Mouse (Mus musculus): ENCODE data around the gene Rgs7.

Gene Rgs7

DNA sequence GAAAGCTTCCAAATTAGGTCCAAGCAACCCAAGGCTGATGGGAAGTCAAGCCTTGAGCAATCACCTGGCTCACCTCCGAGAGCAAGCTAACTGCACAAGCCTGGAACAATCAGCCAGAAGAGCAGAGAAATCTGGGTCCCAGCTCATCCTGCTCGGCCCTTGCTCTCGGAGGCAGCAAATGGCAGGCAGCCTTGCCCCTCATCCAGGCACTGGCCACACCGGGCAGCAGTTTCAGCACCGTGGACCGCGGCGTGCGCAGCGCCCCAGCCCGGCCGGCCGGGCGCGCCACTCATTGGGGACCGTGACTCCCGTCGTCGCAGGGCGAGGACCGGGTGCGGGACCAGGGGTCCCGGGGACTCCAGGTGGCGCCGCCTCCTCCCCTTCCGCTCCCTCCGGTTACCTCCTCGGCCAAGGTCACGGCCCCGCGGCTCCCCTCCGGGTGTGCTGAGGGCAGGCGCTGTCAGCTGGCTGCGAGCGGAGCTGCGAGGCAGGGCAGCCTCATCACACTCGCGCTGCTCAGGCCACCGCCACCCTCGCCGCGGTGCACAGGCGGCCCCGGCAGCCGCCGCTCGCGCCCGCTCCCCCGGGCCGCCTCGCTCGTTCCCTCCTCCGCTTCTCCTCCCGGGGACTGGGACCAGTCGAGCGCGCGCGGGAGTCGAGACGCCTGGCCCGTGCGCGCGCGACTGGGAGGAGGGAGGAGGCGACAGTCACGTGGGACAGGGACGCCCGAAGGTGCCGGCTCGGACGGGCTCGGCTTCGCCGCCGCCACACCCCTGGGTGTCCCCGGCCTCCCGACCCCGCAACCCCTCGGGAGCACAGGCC, at the start of gene Rgs7:
Gene Rgs7 (minus strand): TSS at position 640 of the 822 bp plus-strand sequence.
- DNase-seq (ENCODE audit: low spot score): no peak

DNA sequence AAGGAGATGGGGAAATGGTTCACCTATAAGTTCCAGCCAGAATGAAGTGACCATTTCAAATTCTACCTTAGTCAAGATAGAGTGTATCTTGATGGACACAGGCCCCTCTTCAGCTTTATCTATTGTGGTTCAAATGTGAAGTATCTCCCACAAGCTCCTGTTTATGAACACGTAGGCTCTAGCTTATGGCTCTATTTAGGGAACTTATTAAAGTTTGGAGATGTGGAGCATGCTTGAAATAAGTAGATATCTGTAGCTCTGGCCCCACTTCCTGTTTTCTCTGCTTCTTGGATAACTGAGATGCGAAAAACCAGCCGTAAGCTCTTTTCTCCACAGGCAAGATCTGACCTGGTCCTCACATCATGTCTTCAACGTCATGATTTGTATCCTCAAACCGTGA, 48.4 kb upstream of the Rgs7 start:
- no peak for DNase-seq (ENCODE audit: low spot score)

DNA sequence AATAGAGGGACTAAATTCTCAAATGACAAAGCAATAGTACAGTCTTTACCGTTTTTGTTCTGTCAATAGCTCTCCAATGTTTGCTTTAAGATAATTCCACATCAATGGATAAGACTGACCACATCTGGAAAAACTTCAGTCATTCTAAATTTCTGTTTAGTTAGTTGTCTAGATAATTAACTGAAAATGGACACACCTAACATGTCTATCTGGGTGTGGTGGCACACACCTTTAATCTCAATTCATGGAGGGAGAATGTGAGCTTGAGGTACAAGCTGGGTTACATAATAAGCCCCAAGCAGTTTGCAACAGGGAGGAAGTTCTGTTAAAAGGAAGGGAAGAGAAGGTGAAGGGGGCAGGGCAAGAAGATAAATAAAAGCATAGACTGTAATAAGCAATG, 45.0 kb upstream of the Rgs7 start:
- no peak for DNase-seq (ENCODE audit: low spot score)

DNA sequence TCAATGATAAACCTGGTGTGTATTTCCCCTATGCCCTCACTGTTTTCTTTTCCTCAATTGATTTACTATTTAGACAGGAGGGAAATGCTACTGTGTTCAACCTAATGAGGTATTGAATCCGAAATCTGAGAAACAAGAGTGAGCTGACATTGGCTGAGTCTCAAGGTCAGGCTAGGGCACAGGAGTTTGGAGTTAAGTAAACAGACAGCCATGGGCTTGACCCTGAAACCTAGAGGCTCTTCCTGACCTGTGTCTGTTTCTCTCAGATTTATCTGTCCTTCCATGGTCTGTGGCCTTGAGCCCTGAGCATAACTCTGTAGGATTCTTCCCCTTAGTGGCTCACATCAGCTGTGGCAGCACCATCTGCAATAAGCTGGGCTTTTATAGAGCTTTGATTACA, 37.6 kb upstream of the Rgs7 start:
- DNase-seq (ENCODE audit: low spot score): no peak

DNA sequence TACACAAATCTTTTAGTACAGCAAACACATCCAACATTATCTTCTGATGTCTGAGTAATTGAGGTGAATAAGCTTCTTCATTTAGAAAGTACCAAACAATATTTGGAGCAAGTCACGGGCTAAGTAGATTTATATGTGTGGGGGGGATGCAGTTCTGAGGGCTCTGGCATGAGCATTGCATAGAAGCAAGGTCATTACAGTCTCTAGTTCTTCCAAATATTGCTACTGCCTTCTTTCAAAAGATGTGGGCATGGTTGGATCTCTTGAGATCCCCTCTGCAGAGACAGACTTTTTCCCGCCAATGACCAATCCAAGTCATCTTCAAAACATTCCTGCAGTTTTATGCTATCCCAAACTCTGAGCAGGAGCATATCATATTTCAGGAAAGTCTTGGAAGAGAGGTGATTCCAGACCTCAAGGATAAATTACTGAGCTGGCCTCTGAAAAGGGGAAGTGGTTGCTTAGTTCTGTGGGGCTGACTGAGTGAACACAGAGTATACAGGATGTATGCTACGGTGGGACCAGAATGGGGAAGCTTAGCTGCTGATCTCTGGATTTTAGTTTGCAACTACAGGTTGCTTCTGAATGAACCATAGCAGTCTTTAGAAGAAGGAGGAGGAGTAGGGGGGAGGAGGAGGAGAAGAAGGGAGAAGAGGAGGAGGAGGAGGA, 32.5 kb upstream of the Rgs7 start:
- DNase-seq (ENCODE audit: low spot score): no peak

DNA sequence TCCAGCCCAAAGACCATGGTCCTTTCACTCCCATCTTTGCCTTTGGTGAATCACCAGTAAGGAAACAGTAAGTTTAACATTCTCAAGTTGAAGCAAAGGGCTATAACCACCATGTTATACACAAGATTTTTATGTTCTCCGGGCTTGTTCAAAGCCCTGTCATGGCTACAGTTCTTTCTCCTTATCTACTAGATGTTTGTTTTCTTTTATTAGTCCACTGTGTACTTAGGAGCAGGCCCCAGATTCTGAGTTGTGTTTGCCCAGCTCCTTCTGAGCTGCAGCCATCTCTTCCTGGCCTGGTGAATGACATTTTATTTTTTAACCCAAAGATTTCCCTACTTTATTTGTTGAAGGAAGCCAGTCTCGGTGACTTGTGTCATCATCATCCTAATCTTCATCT, 31.3 kb upstream of the Rgs7 start:
- no peak for DNase-seq (ENCODE audit: low spot score)

DNA sequence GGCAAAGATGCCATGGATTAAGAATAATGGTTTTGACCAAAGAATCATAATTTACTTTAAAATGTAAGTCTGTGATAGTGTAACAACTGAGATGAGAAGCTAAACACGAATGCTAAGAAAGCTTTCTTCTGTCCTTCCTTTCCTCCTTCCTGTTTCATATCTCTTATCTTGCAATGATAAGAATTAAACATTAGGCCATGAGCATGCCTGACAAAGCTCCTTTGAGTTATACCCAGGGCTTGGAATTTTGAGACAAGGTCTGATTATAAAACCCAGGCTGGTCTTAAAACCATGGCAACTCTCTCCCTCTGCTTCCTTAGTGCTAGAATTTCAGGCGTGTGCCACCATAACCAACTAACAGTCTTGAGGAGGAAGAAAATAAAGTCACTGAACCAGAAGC, 22.2 kb upstream of the Rgs7 start:
- no peak for DNase-seq (ENCODE audit: low spot score)

DNA sequence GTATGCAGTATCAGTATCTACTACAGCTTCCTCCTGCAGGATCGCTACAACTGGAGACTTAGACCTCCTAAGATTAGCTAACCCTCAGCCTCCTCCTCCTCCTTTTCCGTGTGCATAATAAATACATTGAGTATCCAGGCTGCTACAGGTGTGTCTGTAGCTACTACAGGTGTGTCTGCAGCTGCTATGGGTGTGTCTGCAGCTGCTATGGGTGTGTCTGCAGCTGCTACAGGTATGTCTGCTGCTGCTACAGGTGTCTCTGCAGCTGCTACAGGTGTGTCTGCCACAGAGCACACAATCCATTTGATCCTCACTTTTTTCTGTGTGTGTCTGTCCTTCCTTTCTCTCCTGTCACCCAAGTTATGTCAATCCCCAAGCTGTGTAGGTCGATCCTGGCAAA, 19.9 kb upstream of the Rgs7 start:
- no peak for DNase-seq (ENCODE audit: low spot score)

DNA sequence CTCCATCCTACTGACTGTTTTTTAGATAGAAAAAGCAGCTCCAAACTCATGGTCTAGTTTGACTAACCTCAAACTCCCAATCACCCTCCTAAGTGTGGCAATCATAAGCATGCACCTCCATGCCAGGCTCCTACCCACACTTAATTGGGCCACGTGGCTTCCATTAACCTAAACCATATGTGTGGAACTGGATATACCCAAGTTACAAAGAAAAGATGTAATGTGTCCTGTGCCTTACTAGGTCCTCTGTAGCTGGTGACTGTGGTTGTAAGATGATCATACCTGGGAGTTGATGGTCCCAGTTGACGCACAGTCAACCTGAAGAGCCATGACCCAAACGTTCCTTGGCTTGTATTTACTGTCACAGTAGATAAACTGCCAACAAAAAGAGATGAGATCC, 17.7 kb upstream of the Rgs7 start:
- DNase-seq (ENCODE audit: low spot score): no peak

DNA sequence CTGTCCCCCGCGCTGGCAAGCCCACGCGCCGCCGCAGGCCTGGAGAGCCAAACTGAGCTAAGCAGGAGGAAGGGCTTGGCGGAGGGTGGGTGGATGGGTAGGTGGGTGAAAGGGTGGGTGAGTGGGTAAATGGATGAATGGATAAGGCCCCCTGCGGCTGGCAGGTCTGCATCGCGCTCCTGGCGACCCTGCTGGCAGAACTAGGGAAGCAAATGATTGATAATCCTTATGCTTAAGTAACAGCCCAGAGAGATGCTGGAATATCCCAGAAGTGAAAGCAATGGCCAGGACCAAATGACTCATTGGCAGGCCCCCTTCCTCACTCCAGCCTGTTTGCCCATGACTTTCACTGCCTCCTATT, 363 bp upstream of the Rgs7 start:
- DNase-seq (ENCODE audit: low spot score): no peak

DNA sequence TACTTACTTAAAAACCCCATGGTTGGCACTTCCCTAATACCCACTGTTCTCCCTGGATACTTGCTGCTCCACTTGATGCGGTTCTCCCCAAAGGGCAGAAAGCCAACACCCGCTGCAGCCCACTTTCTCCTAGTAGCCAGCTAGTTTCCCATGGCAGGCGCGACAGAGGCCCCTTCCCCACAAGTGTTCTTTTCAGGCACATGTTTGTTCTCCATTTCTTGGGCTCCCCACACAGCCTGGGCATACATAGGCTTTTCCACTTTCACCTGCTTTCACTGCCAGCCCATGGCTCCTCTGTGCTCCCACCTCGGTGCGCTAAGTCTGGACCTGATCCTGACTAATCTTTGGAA, 814 bp downstream of the Rgs7 start:
- DNase-seq (ENCODE audit: low spot score): no peak

DNA sequence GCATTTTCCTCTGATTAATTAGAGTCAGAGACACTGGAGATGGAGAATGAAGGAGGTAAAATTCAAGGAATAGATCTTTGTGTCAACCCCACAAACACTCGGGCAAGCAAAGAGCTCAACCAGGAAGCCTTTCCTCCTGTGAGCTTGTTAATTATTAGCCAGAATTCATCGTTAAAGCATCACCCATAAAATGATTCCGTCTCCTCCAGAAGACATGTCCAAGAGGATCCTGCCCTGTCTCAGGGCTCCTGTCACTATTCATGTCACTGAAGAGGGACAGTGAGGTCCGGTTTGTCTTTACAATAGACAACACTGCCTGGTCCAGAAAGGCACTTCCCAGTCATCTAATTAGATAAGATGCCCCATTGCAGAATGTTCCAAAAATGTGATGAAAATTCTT, 7.2 kb downstream of the Rgs7 start:
- no peak for DNase-seq (ENCODE audit: low spot score)

DNA sequence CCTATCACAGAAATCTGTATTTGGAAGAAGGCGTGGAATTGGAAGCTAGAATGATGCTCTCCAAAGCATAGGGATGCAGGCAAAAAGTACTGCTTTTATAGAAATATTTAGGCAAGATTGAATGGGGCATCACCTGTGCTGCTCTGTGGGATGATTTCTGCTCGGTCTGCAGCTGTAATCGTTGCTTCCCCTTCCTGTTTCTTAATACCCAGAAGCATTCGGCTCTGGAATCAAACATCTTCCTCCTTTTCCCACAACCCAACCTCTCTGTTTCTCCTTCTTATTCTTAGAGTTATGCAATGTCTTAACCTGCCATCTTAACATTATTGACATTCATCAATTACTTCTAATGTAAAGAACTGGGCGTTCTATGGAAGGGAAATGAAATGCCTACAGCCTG, 19.2 kb downstream of the Rgs7 start:
- DNase-seq (ENCODE audit: low spot score): no peak

DNA sequence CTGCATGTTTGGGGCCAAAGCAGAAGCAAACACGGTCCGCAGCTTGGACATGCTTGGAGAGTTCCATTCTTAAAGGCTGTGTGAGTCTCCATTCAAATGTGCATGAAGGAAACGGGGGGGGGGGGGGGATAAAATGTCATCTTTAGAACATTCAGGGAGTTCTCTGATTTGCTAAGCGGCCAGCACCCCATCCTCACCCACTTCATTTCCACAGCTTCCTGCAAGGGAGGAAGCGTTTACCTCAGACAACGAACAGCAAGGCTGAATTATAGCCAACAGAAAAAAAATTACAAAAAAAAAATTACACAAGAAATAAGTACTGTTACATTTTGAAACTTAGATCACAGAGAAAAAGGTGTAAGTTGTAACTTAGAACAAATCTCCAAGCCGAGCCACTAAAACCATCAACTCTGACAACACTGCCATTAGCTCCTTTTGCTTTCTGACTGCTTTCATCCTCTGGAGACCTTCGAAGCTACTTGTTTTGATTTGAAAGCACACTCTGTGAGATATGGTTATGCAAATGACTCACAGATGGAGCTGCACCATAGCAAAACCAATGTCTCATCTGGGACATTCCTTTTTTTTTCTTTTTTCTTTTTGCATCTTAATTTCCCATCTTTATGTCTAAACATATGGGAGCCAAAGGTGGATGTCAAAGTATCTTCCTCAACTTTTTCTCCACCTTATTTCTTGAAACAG, 23.1 kb downstream of the Rgs7 start:
- DNase-seq (ENCODE audit: low spot score): no peak

DNA sequence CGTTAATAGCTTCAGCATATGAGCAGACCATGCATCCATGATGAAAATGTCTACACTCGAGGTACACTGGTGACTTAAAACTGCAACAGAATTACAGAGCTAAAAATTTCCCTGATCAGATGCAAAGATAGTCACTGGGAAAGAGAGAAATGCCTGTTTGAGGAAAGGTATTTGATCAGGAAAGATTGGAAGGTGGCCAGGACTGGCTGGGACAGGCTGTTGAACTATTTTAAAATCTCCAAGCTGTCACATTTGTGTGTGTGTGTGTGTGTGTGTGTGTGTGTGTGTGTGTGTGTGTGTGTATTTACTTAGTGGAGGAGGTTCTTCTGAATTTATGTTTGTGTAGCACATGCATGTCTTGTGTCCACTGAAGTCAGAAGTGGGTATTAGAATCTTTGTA, 27.7 kb downstream of the Rgs7 start:
- DNase-seq (ENCODE audit: low spot score): no peak

DNA sequence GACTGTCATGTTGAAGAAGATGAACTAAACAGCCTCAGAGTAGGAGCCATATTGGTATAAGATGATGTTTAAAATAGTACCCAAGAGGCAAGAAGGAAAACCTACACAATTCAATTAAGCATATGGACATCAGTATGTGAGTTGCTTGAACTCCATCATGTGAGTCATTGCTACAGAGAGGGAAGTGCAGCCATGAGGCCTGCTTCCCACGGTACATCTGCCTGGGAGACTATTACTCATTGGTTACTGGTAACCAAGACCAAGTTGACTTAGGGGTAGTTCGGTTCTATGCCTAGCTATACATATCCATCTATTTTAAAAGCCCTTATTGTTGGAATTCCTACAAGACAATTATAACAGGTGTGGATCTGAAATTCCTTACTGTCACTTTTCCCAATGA, 29.9 kb downstream of the Rgs7 start:
- no peak for DNase-seq (ENCODE audit: low spot score)

DNA sequence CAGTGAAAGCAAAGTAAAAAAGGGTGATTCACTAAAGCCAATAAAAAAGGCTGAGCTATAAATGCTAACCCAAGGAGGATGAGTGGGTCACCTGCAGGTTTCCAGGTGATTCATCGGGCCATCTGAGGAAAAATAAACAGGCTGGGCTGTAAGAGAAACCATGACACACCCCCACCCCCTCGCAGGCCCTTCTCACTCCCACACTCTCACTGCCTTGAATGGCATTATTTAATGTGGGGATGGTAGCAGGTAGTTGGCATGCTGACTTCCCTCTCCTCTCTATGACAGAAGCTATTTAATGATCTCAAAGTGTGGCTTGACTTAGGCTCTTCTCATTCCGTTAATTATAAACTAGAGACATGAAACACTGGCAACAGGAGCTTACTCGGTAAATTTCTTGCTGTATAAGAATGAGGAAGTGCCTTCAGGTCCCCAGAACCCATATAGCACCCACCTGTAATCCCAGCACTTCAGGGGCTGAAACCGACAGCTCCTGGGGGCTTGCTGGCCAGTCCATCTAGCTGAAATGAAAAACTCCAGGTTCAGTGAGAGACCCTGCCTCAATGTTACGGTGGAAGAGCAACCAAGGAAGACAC, 38.2 kb downstream of the Rgs7 start:
- no peak for DNase-seq (ENCODE audit: low spot score)

DNA sequence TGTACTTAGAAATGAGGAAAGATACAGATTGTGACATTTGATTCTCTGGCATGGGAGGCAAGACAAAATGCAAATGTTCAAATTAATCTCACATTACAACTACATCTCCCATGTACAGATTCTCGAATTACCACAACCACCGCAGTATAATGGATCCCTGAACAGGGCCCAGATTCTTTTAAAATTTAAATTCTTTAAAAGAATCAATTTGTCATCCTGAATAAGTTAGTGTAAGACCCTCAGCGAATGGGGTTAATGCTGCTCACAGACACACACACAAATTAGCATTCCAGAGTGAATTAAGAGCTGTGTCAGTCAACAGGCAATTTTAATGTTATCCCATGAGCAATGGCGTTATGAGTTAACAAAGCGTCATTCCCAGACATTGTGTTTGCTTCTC, 44.3 kb downstream of the Rgs7 start:
- no peak for DNase-seq (ENCODE audit: low spot score)

DNA sequence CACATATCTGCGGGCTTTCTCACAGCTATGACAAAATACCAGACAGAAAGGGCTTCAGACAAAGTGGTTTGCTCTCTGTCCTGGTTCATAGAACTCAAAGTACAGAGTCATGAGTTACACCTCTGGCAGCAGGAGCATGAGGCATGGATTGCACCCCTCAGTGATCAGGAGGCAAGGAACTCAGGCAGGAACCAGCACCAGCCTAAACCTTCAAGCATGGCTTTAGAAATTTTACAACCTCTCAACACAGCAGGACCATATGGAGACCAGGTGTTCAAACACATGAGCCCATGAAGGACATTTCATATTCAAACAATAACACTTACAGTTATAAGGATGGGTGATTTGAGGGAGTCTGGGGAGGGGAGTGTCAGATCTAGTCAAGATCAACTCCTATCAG, 49.4 kb downstream of the Rgs7 start:
- no peak for DNase-seq (ENCODE audit: low spot score)

DNA sequence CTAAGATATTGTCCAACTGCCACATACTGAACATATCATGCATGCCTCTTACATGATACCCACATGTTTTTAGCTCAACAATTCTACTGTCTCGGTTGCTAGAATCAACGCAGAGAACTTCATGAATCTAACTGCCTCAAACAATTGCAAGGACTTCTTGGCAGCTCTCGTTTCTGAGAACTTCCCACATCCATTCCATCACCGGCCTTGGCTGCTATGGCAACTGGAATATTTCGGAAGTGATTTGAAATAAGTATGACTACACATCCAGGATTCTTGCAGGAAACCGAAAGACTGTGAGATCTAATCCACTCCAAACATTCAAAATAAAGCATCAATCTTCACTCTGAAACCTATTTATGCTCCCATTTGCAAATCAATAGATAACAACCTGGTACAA, 50.3 kb downstream of the Rgs7 start:
- DNase-seq (ENCODE audit: low spot score): no peak

DNA sequence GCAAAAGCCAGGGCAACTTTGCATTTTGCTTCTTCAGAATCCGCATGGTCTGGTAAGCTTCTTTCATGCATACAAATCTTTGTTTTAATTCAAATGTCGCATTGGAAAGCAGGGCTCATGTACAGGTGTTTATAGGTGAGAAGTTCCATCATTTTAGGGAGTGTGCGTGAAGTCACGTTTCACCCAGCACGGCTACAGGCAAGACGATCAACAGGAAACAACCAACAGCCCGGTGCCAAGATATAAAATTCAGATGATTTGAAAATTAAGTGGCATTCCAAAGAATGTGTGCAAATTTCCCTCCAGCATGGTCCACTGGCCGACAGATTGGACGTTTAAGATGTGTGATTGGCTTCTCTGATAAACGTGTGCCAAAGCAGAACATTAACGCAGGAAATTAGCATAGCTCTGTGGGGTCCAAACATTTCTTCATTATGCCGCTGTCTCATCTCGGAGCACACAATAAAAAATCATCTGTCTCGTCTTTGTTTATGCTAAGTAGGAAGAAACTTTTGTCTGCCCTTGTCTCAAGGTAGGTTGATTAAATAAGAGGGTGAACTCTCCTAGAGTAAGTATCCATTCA, 58.6 kb downstream of the Rgs7 start:
- DNase-seq (ENCODE audit: low spot score): no peak

DNA sequence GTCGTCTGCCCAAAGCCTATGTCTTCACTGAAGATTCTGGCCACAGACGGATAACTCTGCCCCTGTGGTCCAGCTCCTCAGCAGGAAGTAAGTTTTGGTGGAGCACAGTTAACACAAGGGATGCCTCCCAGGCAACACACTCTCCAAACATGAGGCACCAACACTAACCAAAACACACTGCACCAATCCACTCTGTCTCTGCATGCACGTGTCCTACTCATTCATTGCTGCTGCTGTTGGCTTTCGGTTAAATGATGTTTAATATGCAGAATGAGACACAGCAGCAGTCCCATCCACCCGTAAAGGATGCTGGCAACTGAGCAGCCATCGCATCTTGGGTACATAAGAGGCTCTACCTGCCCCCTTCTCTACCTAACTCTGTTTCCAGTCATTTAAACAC, 59.2 kb downstream of the Rgs7 start:
- no peak for DNase-seq (ENCODE audit: low spot score)
